Mouse (Mus musculus) megakaryocyte, embryonic 14.5 days (primary cell): ENCODE measurements around the gene Rab5c. TPM values are rescaled to one million over a fixed set of nuclear protein-coding genes. Genes with fewer than 3 reads are reported as not detected.
A peak's percentile ranks its signal among the peaks of the same experiment; 100 is the strongest.

ENCODE experiments used
- H3K27me3 ChIP-seq: replicated peaks from 2 replicates; pipeline ENCODE3; 2012; ENCODE audit warnings: inconsistent platforms
- H3K36me3 ChIP-seq: replicated peaks from 2 replicates; pipeline ENCODE3; 2012; ENCODE audit warnings: low read length, inconsistent platforms, mixed read lengths
- H3K4me1 ChIP-seq: 2 replicates; pipeline ENCODE4 v1.6.1; 2012; ENCODE audit warnings: inconsistent platforms
- H3K4me3 ChIP-seq: replicated peaks from 2 replicates; pipeline ENCODE3; 2012; ENCODE audit warnings: moderate library complexity, mild to moderate bottlenecking, inconsistent platforms
- H3K9me3 ChIP-seq: 2 replicates; pipeline ENCODE4 v1.6.1; 2012; ENCODE audit warnings: inconsistent platforms
- FLI1 ChIP-seq: IDR thresholded peaks from 2 replicates; pipeline ENCODE4 v1.6.1; 2012; ENCODE audit warnings: low read length, inconsistent platforms, mixed read lengths
- GATA1 ChIP-seq: IDR thresholded peaks from 3 replicates; pipeline ENCODE4 v1.6.1; 2012; ENCODE audit warnings: mixed read lengths, low read length, inconsistent platforms, borderline replicate concordance
- polyA plus RNA-seq: library from polyadenylated mRNA; stranded (reverse); fragments of >175 nt; gene quantifications from 2 replicates; pipeline ENCODE4 v1.2.3, GENCODE M21; 2012; ENCODE audit warnings: low replicate concordance; ENCODE audit not compliant: insufficient read depth

The Rab5c gene
- polyA plus RNA-seq, 1 experiment: 502 TPM

GRCm38 (mm10) chr11:100769980-100770379, 32.0 kb upstream of the Rab5c start:
- Histone ChIP-seq H3K27me3 (peaks cover 9% of the 10 kb centered on the region), H3K36me3 (peaks cover 15% of the 10 kb centered on the region), H3K4me1 (peaks cover 40% of the 10 kb centered on the region), H3K4me3 (peak overlapping the region; percentile 94), H3K9me3 (no peaks in the 10 kb centered on the region)
- TF ChIP-seq GATA1 (no peak), FLI1 (no peak)

GRCm38 (mm10) chr11:100767871-100768270, 29.9 kb upstream of the Rab5c start:
- Histone ChIP-seq H3K9me3 (no peaks in the 10 kb centered on the region), H3K27me3 (peaks cover 21% of the 10 kb centered on the region), H3K4me3 (no peak overlapping the region), H3K36me3 (peaks cover 12% of the 10 kb centered on the region), H3K4me1 (peaks cover 34% of the 10 kb centered on the region)
- TF ChIP-seq GATA1 (no peak), FLI1 (no peak)

DNA sequence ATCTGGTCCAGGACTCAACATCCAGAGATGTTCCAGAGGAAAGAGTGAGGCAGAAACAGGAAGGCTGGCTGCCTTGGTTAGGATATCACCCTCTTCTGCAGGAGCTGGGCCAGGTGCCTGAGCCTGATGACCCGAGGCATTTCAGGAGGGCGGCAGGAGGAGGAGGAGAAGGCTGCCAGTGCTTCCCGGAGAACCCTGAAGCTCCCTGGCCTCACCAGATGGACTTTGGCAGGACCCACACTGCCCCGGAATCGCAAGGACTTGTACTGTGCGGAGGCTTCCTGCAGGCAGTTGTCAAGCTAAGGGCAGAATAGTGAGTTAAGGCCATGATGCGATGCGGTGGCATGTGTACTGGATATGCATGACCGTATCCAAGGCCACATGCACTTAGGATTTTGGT, 28.7 kb upstream of the Rab5c start:
- TF ChIP-seq FLI1: no peak
- TF ChIP-seq GATA1: no peak
- H3K4me3 ChIP-seq: no peak overlapping the region
- H3K36me3 ChIP-seq: peaks cover 12% of the 10 kb centered on the region
- peaks cover 32% of the 10 kb centered on the region for H3K27me3 ChIP-seq
- peaks cover 36% of the 10 kb centered on the region for H3K4me1 ChIP-seq
- H3K9me3 ChIP-seq: no peaks in the 10 kb centered on the region

DNA sequence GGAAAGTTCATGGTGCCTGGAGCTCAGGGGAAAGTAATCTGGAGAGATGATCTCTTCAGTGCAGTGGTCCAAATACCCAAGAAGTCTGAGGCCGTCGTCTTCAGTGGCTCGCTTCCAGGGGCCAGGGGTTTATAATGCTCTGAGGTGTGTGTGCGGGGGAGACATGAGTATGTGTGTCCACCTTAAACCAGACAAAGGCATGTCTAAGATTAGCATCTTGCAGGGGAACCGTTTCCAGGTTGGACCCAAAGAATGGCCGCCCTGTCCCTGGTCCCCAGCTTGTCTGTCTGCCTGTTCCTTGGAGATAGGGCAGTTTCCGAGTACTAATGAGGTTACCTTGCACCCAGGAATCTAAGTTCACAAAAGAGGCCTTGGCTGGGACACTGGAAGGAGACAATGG, 24.8 kb upstream of the Rab5c start, which contains the start of gene Hcrt:
Gene Hcrt, minus strand, starts transcription at position 101 of the 400 bp plus-strand sequence.
- H3K9me3 ChIP-seq: no peaks in the 10 kb centered on the region
- peaks cover 47% of the 10 kb centered on the region for H3K4me1 ChIP-seq
- peak within 1 kb of the TSS; percentile 91 for H3K4me3 ChIP-seq
- peaks cover 7% of the 10 kb centered on the region for H3K36me3 ChIP-seq
- TF ChIP-seq FLI1: no peak
- TF ChIP-seq GATA1: no peak
- H3K27me3 ChIP-seq: peaks cover 66% of the 10 kb centered on the region

DNA sequence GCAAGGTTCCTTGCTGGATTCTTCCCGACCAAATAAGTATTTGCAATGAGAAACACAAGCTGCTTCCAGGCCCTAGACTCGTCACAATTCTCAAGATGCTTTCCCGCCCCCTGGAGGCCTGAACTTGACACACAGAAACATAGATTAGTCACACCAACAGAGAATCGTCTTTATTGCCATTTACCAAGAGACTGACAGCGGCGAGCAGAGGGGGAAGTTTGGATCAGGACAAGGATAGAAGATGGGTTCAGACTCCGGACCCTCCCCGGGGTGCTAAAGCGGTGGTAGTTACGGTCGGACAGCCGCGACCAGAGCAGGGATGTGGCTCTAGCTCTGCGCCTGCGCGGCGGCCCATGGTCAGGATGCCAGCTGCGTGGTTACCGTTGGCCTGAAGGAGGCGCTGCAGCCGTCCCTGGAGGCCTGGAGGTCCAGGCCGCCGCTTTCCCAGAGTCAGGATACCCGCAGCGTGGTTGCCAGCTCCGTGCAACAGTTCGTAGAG, 23.6 kb upstream of the Rab5c start:
- H3K9me3 ChIP-seq: no peaks in the 10 kb centered on the region
- peaks cover 74% of the 10 kb centered on the region for H3K27me3 ChIP-seq
- peak overlapping the region; percentile 91 for H3K4me3 ChIP-seq
- TF ChIP-seq GATA1: no peak
- TF ChIP-seq FLI1: no peak
- peaks cover 3% of the 10 kb centered on the region for H3K36me3 ChIP-seq
- peaks cover 37% of the 10 kb centered on the region for H3K4me1 ChIP-seq

- Histone ChIP-seq H3K9me3 (no peaks in the 10 kb centered on the region), H3K36me3 (no peaks in the 10 kb centered on the region), H3K27me3 (peaks cover 88% of the 10 kb centered on the region), H3K4me3 (peak within 1 kb of the TSS; percentile 88), H3K4me1 (peaks cover 34% of the 10 kb centered on the region)
- no peak for TF ChIP-seq FLI1
- TF ChIP-seq GATA1: no peak
Measured at GRCm38 (mm10) chr11:100759611-100760233, 21.7 kb upstream of the Rab5c start, which contains the start of gene Kcnh4. TSS of gene Kcnh4 (minus strand) at chr11:100759942.

- no peak for TF ChIP-seq GATA1
- TF ChIP-seq FLI1: no peak
- peaks cover 37% of the 10 kb centered on the region for H3K4me1 ChIP-seq
- peaks cover 90% of the 10 kb centered on the region for H3K27me3 ChIP-seq
- H3K4me3 ChIP-seq: peak overlapping the region; percentile 88
- no peaks in the 10 kb centered on the region for H3K9me3 ChIP-seq
- no peaks in the 10 kb centered on the region for H3K36me3 ChIP-seq
Measured at GRCm38 (mm10) chr11:100758707-100759610, 20.9 kb upstream of the Rab5c start.

DNA sequence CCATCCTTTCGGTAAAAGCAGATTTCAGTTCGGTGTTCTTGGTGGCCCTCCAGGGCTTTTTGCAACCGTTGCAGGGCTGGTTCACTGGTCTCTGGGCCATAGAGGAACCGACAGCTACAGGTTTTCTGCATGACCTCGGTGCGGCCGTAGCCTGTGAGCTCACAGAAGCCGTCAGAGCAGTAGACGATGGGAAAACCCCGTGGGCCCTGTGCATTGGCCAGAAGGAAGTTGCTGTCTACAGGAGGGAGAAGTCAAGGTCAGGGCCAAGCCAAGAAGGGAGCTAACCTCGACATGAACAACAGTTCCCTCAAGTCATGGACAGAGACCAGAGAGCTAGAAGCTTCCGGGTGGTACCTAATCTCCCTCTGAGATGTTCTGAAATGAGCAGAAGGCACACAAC, 19.6 kb upstream of the Rab5c start:
- no peaks in the 10 kb centered on the region for H3K36me3 ChIP-seq
- H3K27me3 ChIP-seq: peaks cover 93% of the 10 kb centered on the region
- TF ChIP-seq GATA1: no peak
- TF ChIP-seq FLI1: no peak
- H3K9me3 ChIP-seq: no peaks in the 10 kb centered on the region
- H3K4me3 ChIP-seq: no peak overlapping the region
- H3K4me1 ChIP-seq: peaks cover 40% of the 10 kb centered on the region

DNA sequence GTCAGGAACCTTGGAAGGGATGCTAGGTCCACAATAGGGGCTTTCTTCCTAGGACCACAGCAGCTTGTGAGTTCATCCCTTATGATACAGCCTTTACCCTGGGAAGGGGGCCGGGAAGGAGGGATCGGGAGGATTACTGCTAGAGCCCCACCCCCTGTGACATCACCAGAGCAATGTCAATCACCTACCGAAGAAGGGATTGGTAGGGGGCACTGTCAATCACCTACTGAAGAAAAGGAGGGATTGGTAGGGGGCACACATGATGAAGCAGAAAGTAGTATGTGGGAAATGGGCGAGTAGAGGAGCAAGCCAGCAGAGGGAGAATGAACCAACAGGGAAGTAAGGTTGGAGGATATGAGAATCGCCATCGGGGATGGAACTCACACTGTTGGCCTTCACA, 18.5 kb upstream of the Rab5c start:
- H3K4me1 ChIP-seq: peaks cover 32% of the 10 kb centered on the region
- H3K9me3 ChIP-seq: peaks cover 2% of the 10 kb centered on the region
- H3K36me3 ChIP-seq: no peaks in the 10 kb centered on the region
- H3K27me3 ChIP-seq: peaks cover 90% of the 10 kb centered on the region
- no peak for TF ChIP-seq GATA1
- H3K4me3 ChIP-seq: no peak overlapping the region

GRCm38 (mm10) chr11:100754693-100755057, 16.7 kb upstream of the Rab5c start:
- peaks cover 82% of the 10 kb centered on the region for H3K27me3 ChIP-seq
- H3K36me3 ChIP-seq: no peaks in the 10 kb centered on the region
- H3K4me3 ChIP-seq: no peak overlapping the region
- peaks cover 22% of the 10 kb centered on the region for H3K4me1 ChIP-seq
- H3K9me3 ChIP-seq: peaks cover 3% of the 10 kb centered on the region
- TF ChIP-seq GATA1 (no peak), FLI1 (no peak)
